Mouse (Mus musculus): ENCODE measurements around the gene Cdkn2d.
"Not testable (repeated sequence)": the region's sequence is repeated elsewhere in the genome, so short reads cannot be mapped to it uniquely, and the experiment has no call there.

The Cdkn2d gene

DNA sequence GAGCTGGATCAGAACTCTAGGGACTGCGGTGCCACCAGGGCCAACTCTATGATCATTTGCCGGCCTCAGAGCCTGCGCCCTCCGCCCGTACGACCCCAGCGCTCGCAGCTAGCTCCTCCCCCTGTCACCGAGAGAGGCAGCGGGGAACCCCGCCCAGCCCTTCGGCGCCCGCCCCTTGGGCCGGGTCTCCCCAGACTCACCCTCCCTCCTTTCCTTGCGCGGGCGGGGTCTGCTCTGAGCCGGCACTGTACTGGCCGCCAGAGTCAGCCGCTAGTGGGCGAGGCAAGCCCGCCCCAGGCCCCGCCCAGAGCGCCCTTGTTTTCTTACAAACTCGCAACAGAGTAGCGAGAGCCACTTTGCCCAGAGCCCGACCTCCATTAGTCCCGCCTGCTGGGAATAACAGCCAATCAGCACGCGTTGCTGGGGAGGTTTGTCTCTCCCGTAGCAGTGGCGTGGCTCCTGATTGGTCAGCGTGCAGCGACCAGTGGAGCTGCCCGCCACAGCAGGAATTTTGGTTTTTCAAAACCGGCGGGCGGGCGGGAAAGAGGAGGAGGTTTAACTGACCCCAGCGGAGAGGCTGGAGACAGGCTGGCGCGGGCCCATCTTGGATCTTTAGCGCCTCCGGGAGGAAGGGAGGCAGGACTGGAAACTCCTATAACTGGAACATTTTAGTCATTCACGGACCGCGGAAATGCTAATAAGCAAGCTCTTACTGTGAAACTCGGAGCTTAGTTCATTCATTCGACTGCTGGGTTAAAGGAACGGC is at the start of gene Cdkn2d:
TSS of gene Cdkn2d (minus strand) at position 386 of the 766 bp plus-strand sequence.
- peak; percentile 99 for DNase-seq (ENCODE audit: low read depth)

DNA sequence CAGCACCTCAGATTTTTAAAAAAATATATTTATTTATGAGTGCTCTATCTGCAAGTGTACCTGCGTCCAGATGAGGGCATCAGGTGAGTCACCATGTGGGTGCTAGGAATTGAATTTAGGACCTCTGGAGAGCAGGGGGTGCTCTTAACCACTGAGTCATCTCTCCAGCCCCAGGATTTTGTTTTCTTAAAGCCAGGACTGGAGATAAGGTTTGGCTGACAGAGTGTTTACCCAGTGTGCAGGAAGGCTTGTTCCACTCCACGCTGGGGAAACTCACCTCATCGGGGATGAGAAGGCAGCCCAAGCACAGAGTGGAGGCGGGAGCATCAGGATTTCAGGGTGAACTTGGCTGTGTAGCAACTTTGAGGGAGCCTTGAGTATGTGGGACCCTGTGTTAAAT is 49.2 kb upstream of the Cdkn2d start:
- DNase-seq (ENCODE audit: low read depth) = peak; percentile 54

DNA sequence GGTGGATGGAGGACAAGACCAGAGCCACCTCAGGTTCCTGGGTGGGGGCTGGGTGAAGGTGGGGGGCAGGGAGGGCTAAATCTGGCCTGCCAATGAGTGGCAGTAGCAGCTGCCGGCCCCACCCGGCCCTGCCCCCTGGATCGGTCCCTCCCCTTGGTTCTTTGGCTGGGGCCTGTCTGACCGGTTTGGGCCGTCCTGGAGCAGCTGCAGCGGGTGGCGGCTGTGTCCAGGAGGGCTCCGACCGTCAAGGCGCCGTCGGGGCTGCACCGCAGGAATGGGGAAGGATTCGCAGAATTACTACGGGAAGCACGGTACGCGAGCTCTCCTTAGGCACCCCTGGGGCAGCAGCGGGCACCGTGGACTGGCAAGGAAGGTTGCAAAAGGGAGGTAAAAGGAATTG is 46.4 kb upstream of the Cdkn2d start:
- no peak for DNase-seq (ENCODE audit: low read depth)

DNA sequence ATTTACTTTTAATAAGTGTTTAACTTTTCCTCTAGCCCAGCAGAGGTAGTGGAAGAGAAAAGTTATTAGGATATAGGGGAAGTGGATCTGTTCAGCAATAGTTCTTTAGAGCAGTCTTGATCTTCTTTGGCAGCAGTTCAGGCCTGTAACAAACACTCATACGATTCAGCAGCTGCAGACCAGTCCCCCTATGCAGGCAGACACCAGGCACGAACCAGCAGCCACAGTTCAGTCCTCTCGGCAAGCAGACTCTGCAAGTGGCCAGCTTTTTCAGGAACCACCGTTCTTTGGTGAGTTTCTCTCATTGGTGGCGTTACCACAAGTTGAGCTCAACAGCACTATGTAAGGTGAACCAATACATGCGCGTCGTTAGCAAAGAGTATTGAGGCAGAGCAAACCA is 45.3 kb upstream of the Cdkn2d start:
- no peak for DNase-seq (ENCODE audit: low read depth)

DNA sequence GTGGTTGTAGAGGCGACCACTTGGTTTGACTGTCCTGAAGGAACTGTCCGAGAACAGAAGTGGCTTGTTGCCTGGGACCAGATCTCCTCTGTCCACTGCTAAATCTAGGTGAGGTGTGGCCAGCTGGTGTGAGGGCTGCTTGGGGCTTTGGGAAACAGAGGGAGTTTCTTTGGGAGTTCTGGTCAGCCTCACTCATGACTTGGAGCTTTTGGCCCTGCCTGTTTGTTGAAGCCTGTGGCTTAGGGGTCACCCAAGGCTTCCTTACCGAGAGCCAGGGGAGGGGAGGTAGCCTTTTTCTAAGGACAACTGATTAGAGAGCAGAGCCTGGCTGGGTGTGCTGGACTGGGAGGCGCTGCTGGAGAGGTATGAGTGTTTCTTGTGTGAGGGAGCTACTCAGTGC is 44.2 kb upstream of the Cdkn2d start:
- peak; percentile 36 for DNase-seq (ENCODE audit: low read depth)

DNA sequence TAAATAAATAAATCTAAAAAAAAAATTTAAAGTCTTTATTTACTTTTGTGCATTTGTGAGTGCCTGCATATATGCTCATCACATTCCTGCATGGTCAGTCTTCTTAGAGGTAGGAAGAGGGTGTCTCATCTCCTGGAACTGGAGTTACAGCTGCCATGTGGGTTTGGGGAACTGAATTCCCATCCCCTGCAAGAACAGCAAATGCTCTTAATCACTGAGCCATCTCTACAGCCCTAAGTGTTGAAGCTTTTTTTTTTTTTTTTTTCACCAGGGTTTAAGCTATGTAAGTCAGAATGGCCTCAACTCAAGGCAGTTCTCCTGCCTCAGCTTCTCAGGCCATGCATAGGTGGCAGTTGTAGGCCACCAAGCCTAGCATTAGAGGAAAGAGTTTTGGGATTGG is 43.5 kb upstream of the Cdkn2d start:
- DNase-seq (ENCODE audit: low read depth) = no peak

DNA sequence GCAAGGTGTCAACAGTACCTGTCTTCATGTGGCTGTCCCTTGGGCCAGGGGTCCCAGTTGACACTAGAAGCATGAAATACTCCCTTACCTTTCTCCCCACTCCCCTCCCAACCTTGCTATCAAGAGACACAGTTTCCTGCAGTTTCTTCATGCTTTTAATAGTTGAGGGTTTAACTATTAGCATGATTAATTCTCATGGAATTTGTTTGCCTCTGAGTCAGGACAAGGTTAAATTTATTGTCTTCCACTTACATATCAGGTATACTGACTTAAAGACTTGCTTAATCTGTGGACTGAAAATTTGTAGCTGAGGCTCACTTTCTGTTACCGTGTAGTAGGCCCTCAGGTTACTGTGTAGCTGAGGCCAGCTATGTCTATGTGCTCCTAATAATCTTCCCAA is 42.3 kb upstream of the Cdkn2d start:
- DNase-seq (ENCODE audit: low read depth) = peak; percentile 45

DNA sequence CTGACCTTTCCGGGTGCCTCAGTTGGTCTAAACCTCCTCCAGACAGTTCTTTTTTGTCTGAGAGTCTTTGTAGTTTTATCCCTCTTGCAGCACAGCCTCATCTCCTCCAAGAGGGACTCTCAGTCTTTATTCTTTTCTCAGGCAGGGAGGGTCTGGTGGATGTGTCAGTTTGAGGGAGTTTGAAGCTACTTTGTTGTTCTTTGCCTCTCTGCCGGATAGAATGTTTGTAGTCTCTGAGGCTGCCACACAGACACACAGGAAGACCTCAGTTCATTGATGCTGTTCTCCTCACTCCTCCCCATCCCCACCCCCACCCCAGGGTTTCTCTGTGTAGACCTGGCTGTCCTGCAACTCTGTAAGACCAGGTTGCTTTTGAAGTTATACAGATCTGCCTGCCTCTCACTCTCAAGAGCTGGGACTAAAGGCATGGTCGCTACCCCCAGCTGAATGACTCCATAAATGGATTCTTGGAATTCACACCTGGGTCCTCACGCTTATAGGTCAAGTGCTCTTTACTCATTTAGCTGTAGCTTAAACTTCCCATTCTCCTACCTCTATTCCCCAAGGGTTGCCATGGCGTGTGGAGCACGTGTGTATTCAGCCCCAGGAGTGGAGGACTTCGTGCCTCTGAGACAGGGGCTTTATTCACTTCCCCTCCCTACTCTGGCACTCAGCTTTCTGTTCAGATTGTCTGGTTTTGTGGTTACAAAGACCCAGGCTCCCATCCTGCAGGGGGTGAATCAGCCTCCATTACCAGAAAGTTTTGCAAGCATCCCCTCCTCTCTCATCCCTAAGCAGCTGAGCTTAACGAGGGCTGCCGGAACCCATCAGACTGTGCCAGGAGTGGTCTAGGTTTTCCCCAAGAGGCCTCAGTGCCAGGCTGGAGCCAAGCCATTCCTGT is 41.2 kb upstream of the Cdkn2d start:
- peak; percentile 74 for DNase-seq (ENCODE audit: low read depth)

DNA sequence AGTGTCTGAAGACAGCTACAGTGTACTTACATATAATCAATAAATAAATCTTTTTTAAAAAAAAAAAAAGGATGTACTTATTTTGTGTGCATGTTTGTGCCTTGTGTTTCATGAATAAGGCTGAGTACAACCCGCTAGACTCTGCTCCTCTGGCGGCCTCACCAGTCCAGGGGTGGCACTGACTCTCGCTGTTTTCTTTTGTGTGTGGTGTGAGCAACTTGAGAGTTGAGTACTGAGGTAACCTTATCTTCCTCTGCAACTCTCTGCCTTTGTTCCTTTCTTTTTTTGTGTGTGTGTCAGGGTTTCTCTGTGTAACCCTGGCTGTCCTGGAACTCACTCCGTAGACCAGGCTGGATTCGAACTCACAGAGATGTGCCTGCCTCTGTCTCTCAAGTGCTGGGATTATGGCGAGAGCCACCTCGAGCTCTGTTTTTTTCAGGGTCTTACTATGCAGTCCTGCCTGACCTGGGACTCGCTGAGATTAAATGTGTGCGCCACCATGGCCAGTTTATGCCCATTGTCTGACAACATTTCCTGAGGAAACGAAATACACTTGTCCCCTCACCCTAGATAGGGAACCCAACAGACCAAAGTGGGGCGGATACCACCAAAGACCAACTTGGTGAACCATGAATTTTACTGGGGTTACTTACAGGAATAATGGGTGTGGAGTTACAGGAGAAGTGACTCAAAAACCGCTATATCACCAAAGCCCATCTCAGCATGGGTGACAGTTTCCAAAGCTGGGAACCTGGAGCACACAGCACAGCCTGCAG is 40.3 kb upstream of the Cdkn2d start:
- DNase-seq (ENCODE audit: low read depth) = no peak

DNA sequence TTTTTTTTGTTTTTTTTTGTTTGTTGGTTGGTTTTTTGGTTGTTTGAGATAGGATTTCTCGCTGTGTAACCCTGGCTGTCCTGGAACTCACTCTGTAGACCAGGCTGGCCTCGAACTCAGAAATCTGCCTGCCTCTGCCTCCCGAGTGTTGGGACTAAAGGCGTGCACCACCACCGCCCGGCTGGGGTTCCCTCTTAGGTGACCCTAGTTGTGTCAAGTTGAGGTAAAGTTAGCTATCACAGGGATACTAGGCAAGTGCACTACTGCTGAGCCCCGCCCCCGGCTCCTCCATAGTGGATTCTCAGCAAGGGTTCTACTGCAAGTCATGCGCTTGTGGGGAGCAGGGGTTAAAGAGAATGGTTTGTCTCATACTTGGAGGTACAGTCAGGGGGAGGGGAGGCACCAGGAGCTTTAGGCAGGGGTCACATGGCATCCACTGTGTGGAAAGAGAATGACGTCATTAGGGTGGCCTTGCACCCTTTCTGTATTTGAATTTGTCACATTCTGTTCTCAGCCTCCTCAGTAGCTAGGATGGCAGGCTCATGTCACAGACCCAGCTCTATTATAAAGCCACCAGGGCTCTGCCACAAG is 38.6 kb upstream of the Cdkn2d start:
- no peak for DNase-seq (ENCODE audit: low read depth)

DNA sequence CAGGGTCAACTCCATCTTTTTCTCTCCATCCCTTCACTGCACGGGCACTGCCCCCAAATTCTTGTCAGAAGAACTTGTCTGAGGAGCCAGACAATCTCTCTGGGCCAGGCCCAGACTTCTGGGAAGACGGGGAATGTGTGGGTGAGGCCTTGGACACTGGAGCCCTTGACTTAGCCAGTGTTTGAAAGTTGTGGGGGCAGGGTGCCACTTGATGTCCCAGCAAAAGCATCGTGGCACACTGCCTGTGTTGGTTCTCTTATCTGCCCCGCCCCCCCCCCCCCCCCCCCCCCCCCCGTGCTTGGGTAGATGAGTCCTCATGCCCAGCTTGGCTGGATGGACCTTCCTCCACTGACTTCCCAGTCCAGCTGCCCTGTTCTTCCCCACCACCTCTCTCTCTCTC is 37.8 kb upstream of the Cdkn2d start:
- DNase-seq (ENCODE audit: low read depth) = no peak

DNA sequence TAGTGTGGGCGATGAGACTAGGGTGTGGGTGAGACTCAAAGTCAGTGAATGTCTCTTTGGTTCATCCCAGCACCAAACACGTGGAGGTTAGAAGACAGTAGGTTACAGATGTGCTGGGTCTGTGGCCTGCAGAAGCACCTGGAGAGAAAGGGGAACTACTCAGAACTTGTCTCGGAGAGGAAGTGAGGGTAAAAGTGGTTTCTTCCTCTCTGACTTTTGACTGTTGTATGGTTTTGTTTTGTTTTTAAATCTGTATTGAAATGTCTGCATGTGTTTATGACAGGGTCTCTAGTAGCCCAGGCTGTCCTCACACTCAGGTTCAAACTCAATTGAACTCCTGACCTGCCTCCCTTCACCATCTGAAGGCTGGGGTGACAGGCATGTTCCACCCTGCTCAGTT is 36.8 kb upstream of the Cdkn2d start:
- no peak for DNase-seq (ENCODE audit: low read depth)

DNA sequence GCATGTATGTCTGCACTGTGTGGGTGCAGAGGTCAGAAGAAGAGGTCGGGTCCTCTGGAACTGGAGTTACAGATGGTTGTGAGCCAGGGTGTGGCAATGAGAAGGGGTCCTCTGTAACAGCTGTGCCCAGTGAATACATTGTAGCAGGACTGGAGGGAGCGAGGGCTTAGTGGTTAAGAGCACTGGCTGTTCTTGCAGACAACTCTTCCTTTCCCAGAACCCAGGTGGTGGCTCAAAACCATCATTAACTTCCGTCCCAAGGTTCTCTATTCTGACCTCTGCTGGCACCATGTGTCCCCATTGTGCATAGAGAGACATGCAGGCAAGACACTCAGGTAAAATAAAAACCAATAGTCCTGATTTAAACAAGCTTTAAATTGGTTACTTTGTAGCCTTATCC is 36.4 kb upstream of the Cdkn2d start:
- DNase-seq (ENCODE audit: low read depth) = no peak

DNA sequence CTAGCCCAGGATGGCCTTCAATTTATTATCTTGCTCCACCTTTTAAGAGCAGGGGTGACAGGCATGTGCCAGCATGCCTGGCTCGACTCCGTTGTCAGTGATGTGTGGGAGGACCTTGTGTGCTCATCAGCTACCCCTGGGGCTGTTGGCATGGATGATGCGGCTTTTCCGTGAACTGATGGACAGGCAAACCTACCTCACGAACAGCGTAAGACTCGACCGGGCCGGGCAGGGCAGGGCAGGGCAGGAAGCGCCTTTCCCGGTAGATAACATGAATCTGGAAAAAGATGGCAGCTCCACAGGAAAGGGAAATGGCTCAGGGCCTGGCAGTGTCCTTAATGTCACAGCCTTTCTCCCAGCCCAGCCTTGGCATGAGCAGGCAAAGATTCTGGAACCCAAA is 33.1 kb upstream of the Cdkn2d start:
- no peak for DNase-seq (ENCODE audit: low read depth)

DNA sequence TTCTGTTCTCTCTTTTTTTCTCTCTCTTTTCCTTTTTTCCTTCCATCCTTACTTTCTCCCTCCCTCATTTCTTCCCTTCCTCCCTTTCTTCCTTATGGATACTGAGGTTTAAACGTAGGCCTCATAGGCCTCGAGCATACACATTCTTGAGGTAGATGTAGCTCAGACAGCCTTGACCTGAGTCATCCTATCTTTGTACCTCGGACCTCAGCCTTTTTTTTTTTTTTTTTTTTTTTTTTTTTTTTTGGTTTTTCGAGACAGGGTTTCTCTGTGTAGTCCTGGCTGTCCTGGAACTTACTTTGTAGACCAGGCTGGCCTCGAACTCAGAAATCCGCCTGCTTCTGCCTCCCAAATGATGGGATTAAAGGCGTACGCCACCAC is 31.7 kb upstream of the Cdkn2d start:
- DNase-seq (ENCODE audit: low read depth) = not testable (repeated sequence)

DNA sequence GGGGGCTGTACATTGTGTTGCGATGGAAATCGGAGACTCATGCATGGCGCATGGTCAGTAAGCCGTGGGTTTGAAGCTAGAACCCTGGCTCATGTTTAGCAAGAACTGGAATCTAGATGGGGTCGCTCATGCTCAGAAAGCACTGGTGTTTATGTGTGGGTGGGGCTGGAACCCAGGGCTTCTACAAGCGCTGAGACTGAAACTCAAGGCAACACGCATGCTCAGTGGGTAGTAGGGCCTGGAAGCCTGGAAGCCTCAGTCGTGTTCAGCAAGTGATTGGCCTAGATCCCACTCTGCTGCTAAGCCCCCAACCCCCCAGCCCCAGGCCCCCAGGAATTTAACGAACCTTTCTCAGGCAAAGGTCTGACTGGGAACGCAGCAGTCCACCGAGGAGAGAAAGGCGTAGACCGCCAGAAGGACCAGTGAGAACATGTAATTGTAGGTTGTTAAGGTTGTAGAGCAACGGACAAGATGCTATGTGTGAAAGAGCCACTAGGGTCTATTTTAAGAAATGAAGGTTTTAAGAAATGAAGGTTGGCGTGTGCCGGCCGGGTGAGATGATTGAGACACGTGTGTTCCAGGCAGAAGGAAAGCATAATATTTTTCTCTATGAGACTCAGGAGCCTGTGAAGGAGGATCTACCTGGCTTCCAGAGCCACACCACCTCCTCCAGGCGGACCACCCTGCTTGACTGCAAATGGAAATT is 31.2 kb upstream of the Cdkn2d start:
- DNase-seq (ENCODE audit: low read depth) = no peak

DNA sequence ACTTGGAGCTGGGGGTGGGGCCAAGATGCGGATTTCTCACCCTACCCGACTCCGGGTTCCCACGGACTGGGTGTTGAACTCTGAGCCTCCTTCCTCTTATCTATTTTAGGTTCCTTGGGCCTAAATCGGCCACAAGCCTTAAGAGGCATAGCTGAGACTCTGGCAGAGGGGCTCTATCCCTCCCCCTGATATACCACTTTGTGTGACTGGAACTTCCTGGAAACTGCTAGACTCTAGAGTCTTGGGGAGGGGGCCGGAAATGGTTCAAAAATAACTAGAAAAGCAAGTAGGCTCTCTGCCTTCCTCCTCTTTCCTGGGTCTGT is 30.3 kb upstream of the Cdkn2d start:
- peak; percentile 21 for DNase-seq (ENCODE audit: low read depth)

DNA sequence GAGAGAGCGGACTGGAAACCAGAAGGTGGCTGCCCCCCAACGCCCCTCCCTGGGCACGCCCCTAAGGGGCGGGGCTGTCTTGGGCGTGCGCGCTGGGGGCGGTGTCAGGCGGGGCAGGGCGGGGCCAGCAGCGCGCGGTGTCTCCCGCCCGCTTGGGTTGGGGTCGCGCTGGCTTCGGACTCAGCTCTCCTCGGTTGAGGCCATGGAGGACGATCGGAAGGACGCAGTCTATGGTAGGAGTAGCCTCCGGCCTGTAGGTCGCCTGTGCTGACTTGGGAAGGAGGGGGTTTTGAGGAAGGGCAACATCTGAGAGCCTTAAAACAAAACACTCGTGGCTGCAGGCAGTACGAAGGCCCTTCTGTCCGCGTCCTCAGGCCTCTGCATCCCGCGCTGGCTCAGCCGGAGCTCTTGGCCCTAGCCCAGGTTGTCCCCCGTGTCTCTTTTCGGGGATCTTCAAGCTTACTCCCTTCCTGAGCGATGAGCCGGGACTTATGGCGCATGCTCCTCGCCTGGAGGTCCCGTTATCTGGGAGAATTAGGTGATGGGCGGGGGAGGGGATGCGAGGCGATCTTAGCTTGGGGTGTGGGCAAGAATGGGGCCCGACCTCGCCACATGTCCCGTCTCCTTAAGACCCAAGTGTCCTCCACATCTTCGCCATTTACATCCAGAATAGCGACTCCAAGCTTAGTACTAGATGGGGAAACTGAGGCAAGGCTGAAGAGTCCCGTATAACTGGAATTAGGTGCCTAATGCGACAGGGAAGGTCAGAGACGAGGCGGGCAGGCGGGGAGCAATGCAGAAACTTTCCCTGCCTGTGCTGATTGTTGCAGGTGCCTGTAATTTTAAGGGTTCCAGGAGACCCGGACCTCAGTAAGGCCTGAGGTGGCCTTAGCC is 29.7 kb upstream of the Cdkn2d start, which contains the start of gene Slc44a2:
TSS of gene Slc44a2 (plus strand) at position 80 of the 894 bp plus-strand sequence.
- peak; percentile 88 for DNase-seq (ENCODE audit: low read depth)

DNA sequence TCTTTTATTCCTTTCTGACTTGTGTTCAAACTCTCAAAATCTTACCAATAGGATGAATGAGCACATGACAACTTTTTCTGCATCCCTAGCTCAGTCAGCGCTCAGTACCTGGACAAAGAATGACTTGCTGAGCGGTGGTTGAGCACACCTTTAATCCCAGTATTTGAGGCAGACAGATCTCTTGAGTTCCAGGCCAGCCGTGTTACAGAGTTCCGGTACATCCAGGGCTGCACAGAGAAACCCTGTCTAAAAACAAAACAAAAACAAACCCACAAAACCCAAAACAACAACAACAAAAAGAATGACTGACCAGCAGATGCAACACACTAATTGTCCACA is 29.0 kb upstream of the Cdkn2d start:
- DNase-seq (ENCODE audit: low read depth) = no peak

DNA sequence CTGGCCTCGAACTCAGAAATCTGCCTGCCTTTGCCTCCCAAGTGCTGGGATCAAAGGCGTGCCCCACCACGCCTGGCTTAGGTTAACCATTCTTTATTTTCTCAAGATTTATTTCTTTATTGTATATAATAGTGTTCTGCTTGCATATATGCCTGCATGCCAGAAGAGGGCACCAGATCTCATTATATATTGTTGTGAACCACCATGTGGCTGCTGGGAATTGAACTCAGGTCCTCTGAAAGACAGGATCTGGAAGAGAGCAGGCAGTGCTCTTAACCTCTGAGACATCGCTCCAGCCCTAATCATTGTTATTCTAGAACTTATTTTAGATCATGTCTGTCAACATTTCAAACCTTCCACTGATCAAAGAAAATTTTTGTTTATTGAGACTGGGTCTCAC is 28.3 kb upstream of the Cdkn2d start:
- peak; percentile 19 for DNase-seq (ENCODE audit: low read depth)

DNA sequence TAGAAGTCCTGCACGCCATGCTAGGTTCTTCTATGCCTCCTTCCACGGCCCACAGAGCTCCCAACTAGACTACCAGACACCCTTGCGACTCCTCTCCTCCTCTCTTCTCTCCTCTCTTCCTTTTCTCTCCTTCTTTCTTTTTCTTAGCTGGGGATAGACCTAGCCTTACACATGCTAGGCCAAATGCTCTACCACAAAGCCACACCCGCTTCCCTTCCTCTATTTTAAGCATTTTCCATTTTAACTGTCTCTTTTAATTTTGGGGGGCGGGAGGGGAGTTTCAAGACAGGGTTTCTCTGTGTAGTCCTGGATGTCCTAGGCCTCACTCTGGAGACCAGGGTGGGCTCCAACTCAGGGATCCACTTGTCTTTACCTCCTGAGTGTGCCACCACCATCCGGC is 27.6 kb upstream of the Cdkn2d start:
- DNase-seq (ENCODE audit: low read depth) = no peak
